Mouse (Mus musculus): ENCODE results near the gene AC129217.1.

Gene AC129217.1

GRCm38 (mm10) chr19:8829660-8830059 lies at the start of gene AC129217.1:
TSS of gene AC129217.1 (plus strand) at chr19:8829773.
- DNase-seq (ENCODE audit: low spot score in 2 of 2): no peak

GRCm38 (mm10) chr19:8786008-8786781 lies 43.4 kb upstream of the AC129217.1 start, which contains the start of gene Taf6l:
TSS of gene Taf6l (minus strand) at chr19:8786417.
- DNase-seq (ENCODE audit: low spot score in 2 of 2): peak; percentile 81 to 85

- no peak for DNase-seq (ENCODE audit: low spot score in 2 of 2)
These were observed 41.1 kb upstream of the AC129217.1 start for GRCm38 (mm10) chr19:8788521-8788920.

GRCm38 (mm10) chr19:8789171-8789570 lies 40.4 kb upstream of the AC129217.1 start:
- no peak for DNase-seq (ENCODE audit: low spot score in 2 of 2)

- no peak for DNase-seq (ENCODE audit: low spot score in 2 of 2)
These were observed 39.4 kb upstream of the AC129217.1 start for GRCm38 (mm10) chr19:8790171-8790570.

- peak; percentile 73 to 79 for DNase-seq (ENCODE audit: low spot score in 2 of 2)
These were observed 31.2 kb upstream of the AC129217.1 start, which contains the start of gene Polr2g for GRCm38 (mm10) chr19:8798264-8798946. TSS of gene Polr2g (minus strand) at chr19:8798577.

GRCm38 (mm10) chr19:8798947-8799315 lies 30.6 kb upstream of the AC129217.1 start:
- DNase-seq (ENCODE audit: low spot score in 2 of 2): no peak

- peak; percentile 80 to 83 for DNase-seq (ENCODE audit: low spot score in 2 of 2)
These were observed 27.3 kb upstream of the AC129217.1 start, which contains the start of gene Zbtb3 for GRCm38 (mm10) chr19:8802130-8802821. TSS of gene Zbtb3 (plus strand) at chr19:8802555.

GRCm38 (mm10) chr19:8803204-8803780 lies 26.3 kb upstream of the AC129217.1 start:
- DNase-seq (ENCODE audit: low spot score in 2 of 2): no peak

GRCm38 (mm10) chr19:8803879-8804660 lies 25.5 kb upstream of the AC129217.1 start:
- DNase-seq (ENCODE audit: low spot score in 2 of 2): no peak

GRCm38 (mm10) chr19:8806810-8807209 lies 22.8 kb upstream of the AC129217.1 start:
- DNase-seq (ENCODE audit: low spot score in 2 of 2): no peak

- no peak for DNase-seq (ENCODE audit: low spot score in 2 of 2)
These were observed 13.8 kb upstream of the AC129217.1 start for GRCm38 (mm10) chr19:8815812-8816211.

GRCm38 (mm10) chr19:8817001-8817400 lies 12.6 kb upstream of the AC129217.1 start:
- DNase-seq (ENCODE audit: low spot score in 2 of 2): no peak

GRCm38 (mm10) chr19:8818301-8818798 lies 11.2 kb upstream of the AC129217.1 start:
- DNase-seq (ENCODE audit: low spot score in 2 of 2): no peak

- peak; percentile 81 to 83 for DNase-seq (ENCODE audit: low spot score in 2 of 2)
These were observed 10.6 kb upstream of the AC129217.1 start, which contains the start of gene Ttc9c for GRCm38 (mm10) chr19:8818801-8819595. TSS of gene Ttc9c (minus strand) at chr19:8819333.

GRCm38 (mm10) chr19:8819596-8820423 lies 9.8 kb upstream of the AC129217.1 start, which contains the start of gene Hnrnpul2:
TSS of gene Hnrnpul2 (plus strand) at chr19:8820010.
- peak; percentile 93 to 94 for DNase-seq (ENCODE audit: low spot score in 2 of 2)

- DNase-seq (ENCODE audit: low spot score in 2 of 2): peak; percentile 33 to 40
These were observed 9.1 kb upstream of the AC129217.1 start for GRCm38 (mm10) chr19:8820424-8820956.

GRCm38 (mm10) chr19:8821146-8821545 lies 8.4 kb upstream of the AC129217.1 start:
- DNase-seq (ENCODE audit: low spot score in 2 of 2): no peak

GRCm38 (mm10) chr19:8822696-8823095 lies 6.9 kb upstream of the AC129217.1 start:
- DNase-seq (ENCODE audit: low spot score in 2 of 2): no peak
